Mouse (Mus musculus) lung, adult 2 months (tissue): ENCODE measurements around the gene Hhipl1.

Experiments
- CTCF ChIP-seq: fragments of 200-500 bp; IDR thresholded peaks from 2 replicates; pipeline ENCODE4 v1.5.1; 2011; ENCODE audit warnings: mild to moderate bottlenecking, low read length, control low read depth; ENCODE audit not compliant: insufficient read depth
- POLR2A ChIP-seq: fragments of 200-500 bp; IDR thresholded peaks from 2 replicates; pipeline ENCODE4 v1.6.1; 2011; ENCODE audit warnings: low read depth, mild to moderate bottlenecking, control low read depth, low read length, borderline replicate concordance; ENCODE audit errors: extremely low read depth

- TF ChIP-seq CTCF: no peak
- TF ChIP-seq POLR2A: no peak
These were observed 11.4 kb upstream of the Hhipl1 start for GRCm38 (mm10) chr12:108294620-108295019.
